Mouse (Mus musculus) left cerebral cortex, adult 8-10 months (tissue): Measurements from ENCODE around the gene Madcam1. TPM values are rescaled to one million over a fixed set of nuclear protein-coding genes. Genes with fewer than 3 reads are reported as not detected.
A peak's percentile ranks its signal among the peaks of the same experiment; 100 is the strongest.

Source experiments
- DNase-seq, 2 experiments: peaks; one replicate each; pipeline ENCODE4 v3.0.0; 2022; ENCODE audit warnings: low spot score in 2 of 2
- total RNA-seq, 4 experiments: library from RNA; stranded (reverse); gene quantifications; 2 replicates each; pipeline ENCODE4 v1.2.4; 2022

The Madcam1 gene
- under 1 TPM in 1 of 4 experiments, not detected in 3; 0.35 TPM for total RNA-seq

- DNase-seq = peak in 1 of 2 experiments; percentile 58
Observed at GRCm38 (mm10) chr10:79664131-79664665, at the start of gene Madcam1. Gene Madcam1, plus strand, starts transcription at chr10:79664559.

GRCm38 (mm10) chr10:79615860-79616259 is 48.5 kb upstream of the Madcam1 start:
- no peak for DNase-seq

- DNase-seq = no peak
Observed at GRCm38 (mm10) chr10:79616376-79616775, 48.0 kb upstream of the Madcam1 start.

- DNase-seq = no peak
Observed at GRCm38 (mm10) chr10:79623950-79624349, 40.4 kb upstream of the Madcam1 start.

- no peak for DNase-seq
Observed at GRCm38 (mm10) chr10:79625398-79625797, 39.0 kb upstream of the Madcam1 start.

GRCm38 (mm10) chr10:79626156-79626555 is 38.2 kb upstream of the Madcam1 start:
- DNase-seq = no peak

GRCm38 (mm10) chr10:79628377-79628776 is 36.0 kb upstream of the Madcam1 start:
- DNase-seq = no peak

GRCm38 (mm10) chr10:79631432-79631831 is 32.9 kb upstream of the Madcam1 start:
- DNase-seq = peak in 1 of 2 experiments; percentile 81

- DNase-seq = peak in 1 of 2 experiments; percentile 57
Observed at GRCm38 (mm10) chr10:79633006-79633777, 31.2 kb upstream of the Madcam1 start.

GRCm38 (mm10) chr10:79636287-79636686 is 28.1 kb upstream of the Madcam1 start:
- no peak for DNase-seq

GRCm38 (mm10) chr10:79637128-79638110 is 26.9 kb upstream of the Madcam1 start, which contains the start of gene Shc2:
Gene Shc2, minus strand, starts transcription at chr10:79637918.
- peak; percentile 58 to 81 for DNase-seq

GRCm38 (mm10) chr10:79638486-79639204 is 25.7 kb upstream of the Madcam1 start:
- DNase-seq = peak in 1 of 2 experiments; percentile 75

GRCm38 (mm10) chr10:79645711-79646110 is 18.6 kb upstream of the Madcam1 start, which contains the start of gene Odf3l2:
Gene Odf3l2, minus strand, starts transcription at chr10:79645738.
- no peak for DNase-seq

- no peak for DNase-seq
Observed at GRCm38 (mm10) chr10:79649070-79649751, 15.1 kb upstream of the Madcam1 start.

GRCm38 (mm10) chr10:79652789-79653188 is 11.6 kb upstream of the Madcam1 start:
- DNase-seq = no peak

GRCm38 (mm10) chr10:79654946-79655395 is 9.4 kb upstream of the Madcam1 start:
- DNase-seq = no peak

- no peak for DNase-seq
Observed at GRCm38 (mm10) chr10:79658829-79659228, 5.5 kb upstream of the Madcam1 start.

- DNase-seq = no peak
Observed at GRCm38 (mm10) chr10:79660298-79660697, 4.1 kb upstream of the Madcam1 start.

- DNase-seq = no peak
Observed at GRCm38 (mm10) chr10:79661861-79662260, 2.5 kb upstream of the Madcam1 start.

GRCm38 (mm10) chr10:79665051-79665450 is 692 bp downstream of the Madcam1 start:
- DNase-seq = no peak
